Mouse (Mus musculus) heart, embryonic 14.5 days (tissue): ENCODE results near the gene Hist1h2bc. TPM values are rescaled to one million over a fixed set of nuclear protein-coding genes. Genes with fewer than 3 reads are reported as not detected.
A peak's percentile ranks its signal among the peaks of the same experiment; 100 is the strongest.

Source experiments
- ATAC-seq: fragments of 200-750 bp; cut with Nextera tagmentation; 2 replicates; pipeline ENCODE4 v1.8.0; 2017; ENCODE audit warnings: low read depth, moderate TSS enrichment; ENCODE audit not compliant: insufficient number of reproducible peaks, insufficient read depth, low FRiP score
- H3K27ac ChIP-seq, 2 experiments: fragments of 200-500 bp in 1 of 2; fragments of 300-500 bp in 1 of 2; sonication (generic) in 1 of 2; replicated peaks in 1 of 2; 2 replicates each; pipeline ENCODE4 v1.5.1; 2012 to 2014; ENCODE audit warnings: low read depth in 2 of 2, low read length in 2 of 2, control low read depth in 1 of 2, mild to moderate bottlenecking in 1 of 2, mixed read lengths in 1 of 2; ENCODE audit not compliant: control insufficient read depth in 1 of 2, insufficient read depth in 1 of 2
- H3K27me3 ChIP-seq: fragments of 300-500 bp; sonication (generic); 2 replicates; pipeline ENCODE4 v1.6.1; 2014; ENCODE audit warnings: mild to moderate bottlenecking, low read length, control low read depth; ENCODE audit not compliant: control insufficient read depth, insufficient read depth
- H3K36me3 ChIP-seq: fragments of 300-500 bp; sonication (generic); 2 replicates; pipeline ENCODE4 v1.6.1; 2014; ENCODE audit warnings: mild to moderate bottlenecking, control low read depth, low read length, mixed read lengths; ENCODE audit not compliant: control insufficient read depth, insufficient read depth
- H3K4me1 ChIP-seq, 2 experiments: fragments of 200-500 bp in 1 of 2; fragments of 300-500 bp in 1 of 2; sonication (generic) in 1 of 2; 2 replicates each; pipeline ENCODE4 v1.6.1; 2012 to 2014; ENCODE audit warnings: low read length in 2 of 2, control low read depth in 1 of 2, mixed read lengths in 1 of 2; ENCODE audit not compliant: control insufficient read depth in 2 of 2, insufficient read depth in 2 of 2
- H3K4me2 ChIP-seq: fragments of 300-500 bp; sonication (generic); 2 replicates; pipeline ENCODE4 v1.6.1; 2014; ENCODE audit warnings: mild to moderate bottlenecking, low read length
- H3K4me3 ChIP-seq, 2 experiments: fragments of 200-500 bp in 1 of 2; fragments of 300-500 bp in 1 of 2; sonication (generic) in 1 of 2; 2 replicates each; pipeline ENCODE4 v1.5.1; 2012 to 2014; ENCODE audit warnings: low read length in 2 of 2, mild to moderate bottlenecking in 2 of 2, control low read depth in 1 of 2, low read depth in 1 of 2, moderate library complexity in 1 of 2; ENCODE audit not compliant: control insufficient read depth in 1 of 2, insufficient read depth in 1 of 2
- H3K9ac ChIP-seq: fragments of 300-500 bp; sonication (generic); 2 replicates; pipeline ENCODE4 v1.6.1; 2014; ENCODE audit warnings: mild to moderate bottlenecking, low read length
- H3K9me3 ChIP-seq: fragments of 300-500 bp; sonication (generic); 2 replicates; pipeline ENCODE4 v1.6.1; 2016; ENCODE audit warnings: low read length, control low read depth; ENCODE audit not compliant: control insufficient read depth
- WGBS: fragments of 180-500 bp; shearing (Covaris S2); extraction: QIAGEN DNeasy Blood & Tissue Kit; methylation state at CpG from one replicate; pipeline ENCODE4 v1.1.7; 2014; 5-methylcytosine and 5-hydroxymethylcytosine counted together
- polyA plus RNA-seq: library from polyadenylated mRNA; unstranded; fragments of >200 nt; fragmentation: Nextera tagmentation; extraction: Ambion mirVana; gene quantifications from 2 replicates; pipeline ENCODE4 v1.2.1, GENCODE M21; 2014

Gene Hist1h2bc
- polyA plus RNA-seq, 1 experiment from 2014 or later: 57.5 TPM

DNA sequence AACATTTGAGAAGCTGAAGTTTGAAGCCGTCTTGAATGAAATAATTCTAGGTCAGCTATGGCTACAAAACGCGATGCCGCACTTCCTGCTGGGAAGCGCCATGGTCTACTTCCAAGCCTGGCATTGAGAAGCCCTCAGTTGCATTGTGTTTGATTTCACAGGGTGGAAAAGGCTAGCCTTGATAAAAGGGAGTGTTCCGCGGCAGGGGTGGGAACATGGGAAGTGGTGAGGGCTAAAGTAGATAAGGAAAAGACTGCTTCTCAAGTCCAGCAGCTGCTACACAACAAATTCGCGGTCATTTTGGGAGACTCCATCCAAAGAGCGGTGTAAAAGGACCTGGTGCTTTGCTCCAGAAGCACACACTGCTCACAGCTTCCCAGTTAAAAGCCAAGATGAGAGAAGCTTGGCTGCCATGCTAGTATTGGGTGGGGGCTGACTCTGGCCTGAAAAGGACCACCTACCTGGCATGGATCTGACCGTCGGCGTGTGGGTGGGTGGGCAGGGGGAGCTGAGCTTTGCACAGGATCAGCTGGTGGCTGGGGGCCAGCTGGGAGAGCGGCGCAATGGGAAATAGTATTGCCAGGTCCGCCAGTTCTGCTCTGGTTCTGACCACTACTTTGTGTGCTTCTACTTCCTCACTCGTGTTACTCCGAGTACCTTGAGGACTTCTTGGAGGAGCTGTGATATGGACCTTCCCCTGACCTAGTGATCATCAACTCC lies 44.6 kb downstream of the Hist1h2bc start:
- Histone ChIP-seq H3K9ac (no peak overlapping the region), H3K27me3 (no peaks in the 10 kb centered on the region), H3K4me3 (no peak overlapping the region), H3K9me3 (no peaks in the 10 kb centered on the region), H3K36me3 (no peaks in the 10 kb centered on the region), H3K4me1 (peaks cover 12 to 15% of the 10 kb centered on the region in 2 experiments), H3K27ac (no peak overlapping the region), H3K4me2 (no peak overlapping the region)
- 71% methylated on average over 18 of the region's 18 CpGs for WGBS
- ATAC-seq: no peak

DNA sequence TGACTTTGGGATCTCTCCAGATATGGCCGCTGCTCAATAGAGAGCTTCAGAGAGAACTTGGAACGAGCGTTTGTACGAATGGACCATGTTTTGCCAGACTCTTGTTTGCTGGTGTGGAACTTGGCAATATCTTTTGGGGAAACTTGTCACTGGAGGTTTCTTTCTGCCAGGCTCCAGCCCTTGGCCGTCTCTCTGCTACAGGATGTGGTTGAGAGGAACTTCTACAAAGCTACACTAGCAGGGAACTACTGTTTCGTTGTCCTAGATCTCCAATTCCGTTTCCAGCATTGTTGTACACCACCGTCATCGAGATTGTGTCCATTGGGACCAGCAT lies 45.2 kb downstream of the Hist1h2bc start:
- Histone ChIP-seq H3K9me3 (no peaks in the 10 kb centered on the region), H3K4me1 (peaks cover 10 to 11% of the 10 kb centered on the region in 2 experiments), H3K9ac (no peak overlapping the region), H3K27ac (no peak overlapping the region), H3K36me3 (no peaks in the 10 kb centered on the region), H3K4me2 (no peak overlapping the region), H3K4me3 (no peak overlapping the region), H3K27me3 (no peaks in the 10 kb centered on the region)
- 86% methylated on average over 9 of the region's 9 CpGs for WGBS
- no peak for ATAC-seq

- 95% methylated on average over 5 of the region's 5 CpGs for WGBS
- peaks cover 7% of the 10 kb centered on the region in 2 experiments for H3K4me1 ChIP-seq
- H3K9me3 ChIP-seq: no peaks in the 10 kb centered on the region
- H3K27ac ChIP-seq: no peak overlapping the region
- no peaks in the 10 kb centered on the region for H3K36me3 ChIP-seq
- no peak overlapping the region for H3K4me2 ChIP-seq
- H3K9ac ChIP-seq: no peak overlapping the region
- ATAC-seq: no peak
- no peak overlapping the region for H3K4me3 ChIP-seq
- no peaks in the 10 kb centered on the region for H3K27me3 ChIP-seq
Measured at GRCm38 (mm10) chr13:23729706-23730105, 45.7 kb downstream of the Hist1h2bc start.

DNA sequence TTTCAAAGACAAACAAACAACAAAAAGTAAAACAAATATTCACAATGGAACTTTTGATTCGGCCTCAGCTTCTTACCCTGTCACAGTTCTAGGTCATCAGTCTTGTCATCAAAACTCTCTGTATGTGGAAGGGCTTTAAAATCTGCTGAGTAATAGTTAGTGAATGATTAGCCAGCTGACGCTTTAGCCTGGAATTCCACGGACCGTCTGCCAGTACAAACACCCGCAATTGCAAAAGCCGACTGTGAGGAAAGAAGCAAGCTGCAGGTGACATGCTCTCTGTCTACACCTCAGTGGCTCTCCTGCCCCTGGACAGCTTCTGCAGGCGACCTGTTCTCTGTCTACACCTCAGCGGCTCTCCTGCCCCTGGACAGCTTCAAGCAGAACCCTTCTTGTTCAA lies 46.5 kb downstream of the Hist1h2bc start:
- Histone ChIP-seq H3K4me1 (peaks cover 4 to 5% of the 10 kb centered on the region in 2 experiments; a peak in 3 of 4 replicates), H3K9ac (no peak overlapping the region), H3K4me3 (no peak overlapping the region), H3K9me3 (no peaks in the 10 kb centered on the region), H3K27me3 (no peaks in the 10 kb centered on the region), H3K36me3 (no peaks in the 10 kb centered on the region), H3K27ac (no peak overlapping the region), H3K4me2 (0 out of 2 replicates have a peak overlapping the region, but pooled peaks have one; percentile 8)
- WGBS: 11% methylated on average over 8 of the region's 8 CpGs
- ATAC-seq: no peak

DNA sequence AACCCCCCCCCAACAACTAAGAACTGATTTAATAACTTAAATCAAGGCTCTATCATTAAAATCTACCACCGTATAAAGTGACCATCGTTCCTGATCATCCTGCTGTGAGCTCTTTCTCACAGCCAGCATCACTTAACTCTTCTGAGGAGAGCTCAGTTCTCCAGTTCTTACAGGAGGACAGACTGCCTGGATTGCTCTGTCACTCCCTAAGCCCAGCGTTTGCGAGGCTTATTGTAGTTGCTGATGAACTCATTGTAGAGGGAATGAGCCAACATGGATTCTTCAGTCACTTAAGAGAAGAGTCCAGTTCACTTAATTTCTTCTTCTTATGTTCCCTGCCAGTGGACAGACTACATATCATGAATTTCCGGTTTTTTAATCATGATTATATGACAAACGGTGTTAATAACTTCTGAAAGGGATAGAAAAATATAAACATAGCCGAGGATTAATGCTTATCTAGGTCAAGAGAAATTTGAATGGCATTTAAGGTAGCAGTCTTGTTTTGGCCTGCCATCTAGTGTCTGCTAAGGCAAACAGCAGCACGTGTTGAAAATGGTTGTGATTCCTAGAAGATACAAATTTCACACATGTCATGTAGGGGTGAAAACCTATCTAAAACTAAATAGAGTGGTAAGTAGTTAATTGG lies 48.3 kb downstream of the Hist1h2bc start:
- no peaks in the 10 kb centered on the region for H3K36me3 ChIP-seq
- ATAC-seq: no peak
- H3K9ac ChIP-seq: no peak overlapping the region
- peaks cover 4 to 5% of the 10 kb centered on the region in 2 experiments; a peak in 3 of 4 replicates for H3K4me1 ChIP-seq
- no peak overlapping the region for H3K4me3 ChIP-seq
- H3K4me2 ChIP-seq: no peak overlapping the region
- WGBS: 23% methylated on average over 8 of the region's 8 CpGs
- H3K27ac ChIP-seq: no peak overlapping the region
- H3K9me3 ChIP-seq: no peaks in the 10 kb centered on the region
- no peaks in the 10 kb centered on the region for H3K27me3 ChIP-seq

- Histone ChIP-seq H3K27me3 (no peaks in the 10 kb centered on the region), H3K9ac (no peak overlapping the region), H3K36me3 (no peaks in the 10 kb centered on the region), H3K9me3 (no peaks in the 10 kb centered on the region), H3K4me1 (peaks cover 0 to 15% of the 10 kb centered on the region in 2 experiments; a peak in 1 of 4 replicates), H3K27ac (no peak overlapping the region), H3K4me3 (no peak overlapping the region), H3K4me2 (no peak overlapping the region)
- 90% methylated on average over 5 of the region's 5 CpGs for WGBS
- ATAC-seq: no peak
Measured at GRCm38 (mm10) chr13:23737091-23737490, 53.1 kb downstream of the Hist1h2bc start.

DNA sequence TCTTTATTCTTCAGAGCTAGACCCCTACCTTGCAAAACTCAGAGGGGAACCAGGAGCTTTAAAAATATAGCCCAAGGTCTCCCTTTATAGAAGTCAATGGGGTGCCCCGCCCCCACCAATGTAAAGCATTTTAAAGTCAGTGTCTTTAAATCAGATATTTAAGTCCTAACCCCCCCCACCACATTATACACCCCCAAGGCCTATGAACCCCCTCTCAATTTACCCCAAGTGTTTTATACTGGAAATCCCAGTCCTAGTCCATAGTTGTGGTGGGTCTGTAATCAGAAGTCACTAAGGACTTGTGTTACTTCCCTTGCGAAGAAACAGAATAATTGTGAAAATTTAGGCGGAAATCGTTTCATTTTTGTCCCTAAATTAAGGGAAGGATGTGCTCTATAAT lies 54.0 kb downstream of the Hist1h2bc start:
- Histone ChIP-seq H3K9ac (peak overlapping the region; percentile 95), H3K4me1 (peaks cover 0 to 15% of the 10 kb centered on the region in 2 experiments; a peak in 1 of 4 replicates), H3K36me3 (no peaks in the 10 kb centered on the region), H3K9me3 (no peaks in the 10 kb centered on the region), H3K27me3 (no peaks in the 10 kb centered on the region), H3K4me3 (peak overlapping the region; percentile 51 to 86; a peak in 3 of 4 replicates), H3K4me2 (peak overlapping the region; percentile 75), H3K27ac (peak overlapping the region; percentile 99)
- 18% methylated on average over 4 of the region's 4 CpGs for WGBS
- ATAC-seq: no peak
